Mouse (Mus musculus) liver, adult 2 months (tissue): ENCODE results near the gene Rad54l.

ENCODE experiments used
- CTCF ChIP-seq: fragments of 200-500 bp; IDR thresholded peaks from 2 replicates; pipeline ENCODE4 v1.5.1; 2011; ENCODE audit warnings: low read depth, low read length, control low read depth
- POLR2A ChIP-seq: fragments of 200-500 bp; IDR thresholded peaks from 2 replicates; pipeline ENCODE4 v1.6.1; 2011; ENCODE audit warnings: low read length, control low read depth; ENCODE audit not compliant: insufficient read depth; ENCODE audit errors: extremely low read depth

DNA sequence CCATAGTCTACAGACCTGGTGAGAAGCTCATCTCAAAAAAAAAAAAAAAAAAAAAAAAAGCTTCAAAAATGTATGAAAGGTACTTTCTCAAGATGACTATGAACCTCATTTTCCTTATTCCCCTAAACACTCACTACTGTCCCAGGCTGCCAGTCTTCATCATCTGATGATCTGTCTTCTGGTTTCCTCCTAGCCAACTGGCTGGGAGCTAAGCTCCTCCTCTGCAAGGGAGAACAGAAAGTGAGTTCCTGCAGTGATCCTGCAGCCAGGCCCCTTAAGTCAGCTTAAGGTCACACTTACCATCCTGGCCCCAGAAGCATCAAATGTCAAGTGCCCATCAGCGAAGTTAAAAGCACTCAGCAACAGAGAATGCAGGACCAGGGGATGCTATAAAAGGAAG, 728 bp downstream of the Rad54l start:
- TF ChIP-seq CTCF (no peak), POLR2A (no peak)
